Mouse (Mus musculus): ENCODE results near the gene Syngr1.
"Not testable (repeated sequence)": the region's sequence is repeated elsewhere in the genome, so short reads cannot be mapped to it uniquely, and the experiment has no call there.

Gene Syngr1

GRCm38 (mm10) chr15:80115866-80116794, 25.0 kb downstream of the Syngr1 start:
- DNase-seq (ENCODE audit: low read depth) = no peak

- no peak for DNase-seq (ENCODE audit: low read depth)
Observed at GRCm38 (mm10) chr15:80117154-80117553, 26.0 kb downstream of the Syngr1 start.

GRCm38 (mm10) chr15:80119076-80119475, 27.9 kb downstream of the Syngr1 start:
- no peak for DNase-seq (ENCODE audit: low read depth)

- no peak for DNase-seq (ENCODE audit: low read depth)
Observed at GRCm38 (mm10) chr15:80121721-80122325, 30.7 kb downstream of the Syngr1 start.

- DNase-seq (ENCODE audit: low read depth) = not testable (repeated sequence)
Observed at GRCm38 (mm10) chr15:80122431-80122830, 31.3 kb downstream of the Syngr1 start.

- no peak for DNase-seq (ENCODE audit: low read depth)
Observed at GRCm38 (mm10) chr15:80124651-80125050, 33.5 kb downstream of the Syngr1 start.

- DNase-seq (ENCODE audit: low read depth) = peak; percentile 66
Observed at GRCm38 (mm10) chr15:80127191-80127590, 36.1 kb downstream of the Syngr1 start.

GRCm38 (mm10) chr15:80129982-80130381, 38.8 kb downstream of the Syngr1 start:
- DNase-seq (ENCODE audit: low read depth) = no peak

GRCm38 (mm10) chr15:80130689-80131088, 39.6 kb downstream of the Syngr1 start:
- DNase-seq (ENCODE audit: low read depth) = no peak

- DNase-seq (ENCODE audit: low read depth) = no peak
Observed at GRCm38 (mm10) chr15:80131421-80131820, 40.3 kb downstream of the Syngr1 start.

- DNase-seq (ENCODE audit: low read depth) = no peak
Observed at GRCm38 (mm10) chr15:80132452-80132851, 41.3 kb downstream of the Syngr1 start.

- DNase-seq (ENCODE audit: low read depth) = peak; percentile 97
Observed at GRCm38 (mm10) chr15:80132993-80133586, 42.0 kb downstream of the Syngr1 start, which contains the start of gene Tab1. Tab1 (plus strand) TSS chr15:80133127.

- DNase-seq (ENCODE audit: low read depth) = peak; percentile 53
Observed at GRCm38 (mm10) chr15:80133682-80134449, 42.7 kb downstream of the Syngr1 start.

- DNase-seq (ENCODE audit: low read depth) = no peak
Observed at GRCm38 (mm10) chr15:80134450-80134847, 43.3 kb downstream of the Syngr1 start.

- DNase-seq (ENCODE audit: low read depth) = no peak
Observed at GRCm38 (mm10) chr15:80135499-80135898, 44.4 kb downstream of the Syngr1 start.

GRCm38 (mm10) chr15:80136645-80137044, 45.5 kb downstream of the Syngr1 start:
- DNase-seq (ENCODE audit: low read depth) = no peak

GRCm38 (mm10) chr15:80137945-80138791, 47.0 kb downstream of the Syngr1 start:
- DNase-seq (ENCODE audit: low read depth) = peak; percentile 52

- no peak for DNase-seq (ENCODE audit: low read depth)
Observed at GRCm38 (mm10) chr15:80140302-80140701, 49.2 kb downstream of the Syngr1 start.

- no peak for DNase-seq (ENCODE audit: low read depth)
Observed at GRCm38 (mm10) chr15:80140878-80141277, 49.7 kb downstream of the Syngr1 start.

- DNase-seq (ENCODE audit: low read depth) = peak; percentile 33
Observed at GRCm38 (mm10) chr15:80142130-80142529, 51.0 kb downstream of the Syngr1 start.

- no peak for DNase-seq (ENCODE audit: low read depth)
Observed at GRCm38 (mm10) chr15:80143760-80144159, 52.6 kb downstream of the Syngr1 start.
